Mouse (Mus musculus) bone marrow macrophage, adult 2 months (primary cell): ENCODE results near the gene Sltm.

ENCODE experiments used
- CTCF ChIP-seq: IDR thresholded peaks from 2 replicates; pipeline ENCODE4 v1.5.1; 2012; ENCODE audit warnings: low read depth, mild to moderate bottlenecking, low read length, moderate library complexity
- POLR2A ChIP-seq: IDR thresholded peaks from 2 replicates; pipeline ENCODE4 v1.6.1; 2012; ENCODE audit warnings: mild to moderate bottlenecking, low read depth, low read length, borderline replicate concordance

GRCm38 (mm10) chr9:70524366-70524765, 18.2 kb upstream of the Sltm start:
- no peak for TF ChIP-seq POLR2A
- no peak for TF ChIP-seq CTCF
